Mouse (Mus musculus) C2C12 (cell line): Measurements from ENCODE around the gene Gm7138.

ENCODE experiments used
- CEBPB ChIP-seq: IDR thresholded peaks from one replicate; pipeline ENCODE4 v1.6.1; 2011; ENCODE audit warnings: low read depth, mild to moderate bottlenecking, control low read depth, moderate library complexity
- CTCF ChIP-seq: IDR thresholded peaks from one replicate; pipeline ENCODE4 v1.5.1; 2011; ENCODE audit not compliant: control insufficient read depth, insufficient read depth, insufficient read length
- FOSL1 ChIP-seq: IDR thresholded peaks from one replicate; pipeline ENCODE4 v1.8.0; 2011; ENCODE audit warnings: mild to moderate bottlenecking, low read length; ENCODE audit not compliant: poor library complexity, insufficient read depth, severe bottlenecking
- MAX ChIP-seq: IDR thresholded peaks from one replicate; pipeline ENCODE4 v1.6.1; 2011; ENCODE audit warnings: mild to moderate bottlenecking, control low read depth
- MYOG ChIP-seq: IDR thresholded peaks from one replicate; pipeline ENCODE4 v1.6.1; 2011; ENCODE audit not compliant: control insufficient read depth, insufficient read length; ENCODE audit errors: extremely low read depth
- USF1 ChIP-seq: IDR thresholded peaks from one replicate; pipeline ENCODE4 v1.6.1; 2011; ENCODE audit warnings: low read depth, mild to moderate bottlenecking, control low read depth, moderate library complexity

DNA sequence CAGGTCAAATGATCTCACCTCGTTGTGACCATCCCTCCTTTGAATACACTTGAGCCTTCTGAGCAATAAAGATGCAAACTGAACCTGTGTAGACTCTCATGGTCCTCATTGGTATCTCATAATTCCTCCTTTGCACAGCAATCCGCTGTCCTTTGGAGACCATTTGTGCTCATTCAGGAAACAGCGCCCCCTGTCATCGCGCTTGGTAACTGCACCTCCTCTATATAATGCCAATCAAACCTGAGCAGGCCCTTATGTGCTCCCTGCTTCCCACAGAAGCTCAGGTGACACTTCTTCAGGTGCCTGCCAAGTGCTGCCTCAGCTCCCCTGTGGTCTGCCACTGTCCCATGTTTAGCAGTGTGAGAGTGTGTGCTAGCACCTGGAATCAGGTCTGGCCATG is 38.8 kb upstream of the Gm7138 start:
- TF ChIP-seq CTCF (no peak), MAX (no peak), USF1 (no peak), FOSL1 (no peak), MYOG (no peak), CEBPB (no peak)
